Mouse (Mus musculus) CH12.LX (cell line): ENCODE results near the gene Stx12. TPM values are rescaled to one million over a fixed set of nuclear protein-coding genes. Genes with fewer than 3 reads are reported as not detected.
"Not testable (repeated sequence)": the region's sequence is repeated elsewhere in the genome, so short reads cannot be mapped to it uniquely, and the experiment has no call there.

Experiments
- DNase-seq: peaks from one replicate; pipeline ENCODE4 v3.0.0-alpha.2; 2013; ENCODE audit errors: extremely low read depth
- H3K27ac ChIP-seq: 2 replicates; pipeline ENCODE4 v1.5.1; 2012; ENCODE audit warnings: low read depth, mild to moderate bottlenecking, control low read depth, moderate library complexity; ENCODE audit not compliant: insufficient read depth
- H3K27me3 ChIP-seq: replicated peaks from 2 replicates; pipeline ENCODE3; 2012; ENCODE audit warnings: inconsistent platforms
- H3K36me3 ChIP-seq, 2 experiments: replicated peaks in 1 of 2; 2 replicates each; pipeline versions ENCODE3 to v1.6.1; 2012; ENCODE audit warnings: inconsistent platforms in 1 of 2, low read length in 1 of 2, mild to moderate bottlenecking in 1 of 2, mixed read lengths in 1 of 2, moderate library complexity in 1 of 2; ENCODE audit not compliant: control insufficient read depth in 1 of 2, insufficient read depth in 1 of 2
- H3K4me1 ChIP-seq, 2 experiments: 2 replicates each; pipeline ENCODE4 v1.6.1; 2012; ENCODE audit warnings: inconsistent platforms in 1 of 2, moderate library complexity in 1 of 2; ENCODE audit not compliant: insufficient read depth in 2 of 2, control insufficient read depth in 1 of 2
- H3K4me2 ChIP-seq: 2 replicates; pipeline ENCODE4 v1.6.1; 2012; ENCODE audit warnings: low read depth, mild to moderate bottlenecking, control low read depth; ENCODE audit not compliant: poor library complexity, insufficient read depth, severe bottlenecking
- H3K4me3 ChIP-seq, 3 experiments: fragments of 150-350 bp in 1 of 3; sonication (generic) in 1 of 3; replicated peaks in 1 of 3; 2 replicates each; pipeline versions ENCODE3 to v1.5.1; 2011 to 2012; ENCODE audit warnings: low read depth in 2 of 3, low read length in 2 of 3, mild to moderate bottlenecking in 2 of 3, moderate library complexity in 2 of 3, control low read depth in 1 of 3, improper control_type of control experiment in 1 of 3, inconsistent platforms in 1 of 3, mixed read lengths in 1 of 3; ENCODE audit not compliant: poor library complexity in 1 of 3
- H3K79me2 ChIP-seq: replicated peaks from 2 replicates; pipeline ENCODE4 v1.6.1; 2012; ENCODE audit warnings: mild to moderate bottlenecking, moderate library complexity; ENCODE audit not compliant: control insufficient read depth, poor library complexity, insufficient read depth, severe bottlenecking; ENCODE audit errors: extremely low read depth
- H3K9ac ChIP-seq: 2 replicates; pipeline ENCODE4 v1.6.1; 2012; ENCODE audit warnings: low read depth, mild to moderate bottlenecking, control low read depth, moderate library complexity; ENCODE audit not compliant: insufficient read depth
- H3K9me3 ChIP-seq: replicated peaks from 2 replicates; pipeline ENCODE3; 2012; ENCODE audit warnings: low read length, inconsistent platforms, mixed read lengths
- BHLHE40 ChIP-seq: IDR thresholded peaks from 2 replicates; pipeline ENCODE4 v1.6.1; 2011; ENCODE audit warnings: mild to moderate bottlenecking, low read depth, low read length, improper control_type of control experiment
- CHD1 ChIP-seq: IDR thresholded peaks from 2 replicates; pipeline ENCODE4 v1.6.1; 2012; ENCODE audit warnings: low read depth, low read length, improper control_type of control experiment, inconsistent platforms
- CHD2 ChIP-seq: IDR thresholded peaks from 2 replicates; pipeline ENCODE4 v1.6.1; 2011; ENCODE audit warnings: low read length, improper control_type of control experiment
- CTCF ChIP-seq, 2 experiments: IDR thresholded peaks in 1 of 2; conservative IDR thresholded peaks in 1 of 2; 2 replicates each; pipeline ENCODE4 v1.5.1; 2011 to 2012; ENCODE audit warnings: low read depth in 2 of 2, low read length in 2 of 2, improper control_type of control experiment in 1 of 2, inconsistent platforms in 1 of 2, mild to moderate bottlenecking in 1 of 2, moderate library complexity in 1 of 2
- ELF1 ChIP-seq: IDR thresholded peaks from 2 replicates; pipeline ENCODE4 v1.6.1; 2014; ENCODE audit warnings: low read depth, mild to moderate bottlenecking, inconsistent platforms, low read length, improper control_type of control experiment
- ETS1 ChIP-seq: conservative IDR thresholded peaks from 2 replicates; pipeline ENCODE4 v1.6.1; 2012; ENCODE audit warnings: low read depth, mild to moderate bottlenecking, inconsistent platforms, low read length, improper control_type of control experiment, moderate library complexity
- HCFC1 ChIP-seq: IDR thresholded peaks from 2 replicates; pipeline ENCODE4 v1.6.1; 2012; ENCODE audit warnings: low read depth, mild to moderate bottlenecking, inconsistent platforms, low read length, improper control_type of control experiment
- JUN ChIP-seq: IDR thresholded peaks from 2 replicates; pipeline ENCODE4 v1.6.1; 2011; ENCODE audit warnings: low read depth, mild to moderate bottlenecking, low read length, improper control_type of control experiment, moderate library complexity; ENCODE audit not compliant: insufficient read depth
- JUND ChIP-seq: conservative IDR thresholded peaks from 2 replicates; pipeline ENCODE4 v1.6.1; 2011; ENCODE audit warnings: low read depth, low read length, improper control_type of control experiment
- KAT2A ChIP-seq: IDR thresholded peaks from 2 replicates; pipeline ENCODE4 v1.6.1; 2012; ENCODE audit warnings: low read length, improper control_type of control experiment, inconsistent platforms; ENCODE audit not compliant: insufficient replicate concordance
- MAFK ChIP-seq: IDR thresholded peaks from 2 replicates; pipeline ENCODE4 v1.6.1; 2011; ENCODE audit warnings: low read length, improper control_type of control experiment; ENCODE audit not compliant: insufficient replicate concordance
- MAX ChIP-seq: IDR thresholded peaks from 2 replicates; pipeline ENCODE4 v1.6.1; 2011; ENCODE audit warnings: low read length, improper control_type of control experiment
- MEF2A ChIP-seq: IDR thresholded peaks from 2 replicates; pipeline ENCODE4 v1.6.1; 2014; ENCODE audit warnings: low read depth, mild to moderate bottlenecking, inconsistent platforms, low read length, improper control_type of control experiment, borderline replicate concordance
- MXI1 ChIP-seq: IDR thresholded peaks from 2 replicates; pipeline ENCODE4 v1.6.1; 2011; ENCODE audit warnings: mild to moderate bottlenecking, low read depth, low read length, improper control_type of control experiment
- NELFE ChIP-seq: IDR thresholded peaks from 2 replicates; pipeline ENCODE4 v1.6.1; 2011; ENCODE audit warnings: low read depth, low read length, improper control_type of control experiment
- NRF1 ChIP-seq: IDR thresholded peaks from 2 replicates; pipeline ENCODE4 v1.6.1; 2014; ENCODE audit warnings: low read depth, mild to moderate bottlenecking, inconsistent platforms, low read length, improper control_type of control experiment, moderate library complexity
- POLR2A ChIP-seq: IDR thresholded peaks from 2 replicates; pipeline ENCODE4 v1.6.1; 2011; ENCODE audit warnings: low read depth, mild to moderate bottlenecking, improper control_type of control experiment, low read length
- POLR2AphosphoS2 ChIP-seq: IDR thresholded peaks from 2 replicates; pipeline ENCODE4 v1.6.1; 2011; ENCODE audit warnings: low read depth, low read length, improper control_type of control experiment
- RAD21 ChIP-seq: IDR thresholded peaks from 2 replicates; pipeline ENCODE4 v1.6.1; 2011; ENCODE audit warnings: low read depth, mild to moderate bottlenecking, low read length, improper control_type of control experiment, moderate library complexity
- SIN3A ChIP-seq: IDR thresholded peaks from 2 replicates; pipeline ENCODE4 v1.6.1; 2012; ENCODE audit warnings: low read length, improper control_type of control experiment, inconsistent platforms
- TBP ChIP-seq: conservative IDR thresholded peaks from 2 replicates; pipeline ENCODE4 v1.6.1; 2011; ENCODE audit warnings: low read depth, low read length, improper control_type of control experiment
- TCF12 ChIP-seq: IDR thresholded peaks from 2 replicates; pipeline ENCODE4 v1.6.1; 2014; ENCODE audit warnings: low read depth, mild to moderate bottlenecking, inconsistent platforms, low read length, improper control_type of control experiment
- UBTF ChIP-seq: IDR thresholded peaks from 2 replicates; pipeline ENCODE4 v1.6.1; 2012; ENCODE audit warnings: low read depth, mild to moderate bottlenecking, inconsistent platforms, low read length, improper control_type of control experiment, moderate library complexity
- USF1 ChIP-seq: IDR thresholded peaks from 2 replicates; pipeline ENCODE4 v1.6.1; 2014; ENCODE audit warnings: low read depth, mild to moderate bottlenecking, inconsistent platforms, low read length, improper control_type of control experiment
- USF2 ChIP-seq: conservative IDR thresholded peaks from 2 replicates; pipeline ENCODE4 v1.6.1; 2011; ENCODE audit warnings: low read depth, low read length, improper control_type of control experiment
- ZC3H11A ChIP-seq: IDR thresholded peaks from 2 replicates; pipeline ENCODE4 v1.6.1; 2012; ENCODE audit warnings: low read depth, mild to moderate bottlenecking, inconsistent platforms, low read length, improper control_type of control experiment
- ZKSCAN1 ChIP-seq: IDR thresholded peaks from 2 replicates; pipeline ENCODE4 v1.6.1; 2012; ENCODE audit warnings: low read depth, inconsistent platforms, low read length, improper control_type of control experiment, borderline replicate concordance
- ZMIZ1 ChIP-seq: IDR thresholded peaks from 2 replicates; pipeline ENCODE4 v1.6.1; 2012; ENCODE audit warnings: low read depth, mild to moderate bottlenecking, inconsistent platforms, low read length, improper control_type of control experiment
- dilution Hi-C: fragments of 300-500 bp; cut with MboI; formaldehyde crosslinking; loops from 2 replicates; pipeline ENCODE4 v1.14.3; 2020; ENCODE audit warnings: low sequenced_read_pairs; ENCODE audit not compliant: extremely low pct_unique_long_range_greater_than_20kb, extremely low pct_ligation_motif_present
- in situ Hi-C: fragments of 300-500 bp; cut with MboI; formaldehyde crosslinking; loops from 3 replicates; pipeline ENCODE4 v1.14.3; 2019; ENCODE audit warnings: low sequenced_read_pairs, low pct_ligation_motif_present, low pct_unique_long_range_greater_than_20kb, mixed read lengths
- polyA plus RNA-seq: library from polyadenylated mRNA; unstranded; fragments of >175 nt; gene quantifications from 2 replicates; pipeline ENCODE4 v1.2.1, GENCODE M21; 2012; ENCODE audit warnings: low read depth; ENCODE audit not compliant: insufficient read length
- total RNA-seq, 2 experiments: library from RNA; depleted of rRNA; stranded (reverse); fragments of 300-350 nt in 1 of 2; fragments of >200 nt in 1 of 2; gene quantifications; 2 replicates each; pipeline ENCODE4 v1.2.3; 2012 to 2014

Gene Stx12
- total and polyA plus RNA-seq, 3 experiments: 14.5 to 17.3 (median 15.7) TPM

DNA sequence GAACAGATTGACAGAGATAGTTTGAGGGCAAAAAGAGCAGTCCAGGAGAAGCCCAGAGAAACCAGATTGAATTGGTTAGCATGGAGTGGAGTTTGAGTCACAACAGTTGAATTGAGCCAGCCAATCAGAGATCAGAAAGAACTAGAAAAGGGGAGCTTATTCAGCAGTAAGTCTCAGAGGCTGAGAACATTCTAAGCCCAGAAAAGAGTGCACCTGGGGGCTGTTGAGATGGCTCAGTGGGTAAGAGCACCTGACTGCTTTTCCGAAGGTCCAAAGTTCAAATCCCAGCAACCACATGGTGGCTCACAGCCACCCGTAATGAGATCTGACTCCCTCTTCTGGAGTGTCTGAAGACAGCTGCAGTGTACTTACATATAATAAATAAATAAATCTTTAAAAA is 42.2 kb upstream of the Stx12 start:
- H3K9me3 ChIP-seq, dilution Hi-C loops, DNase-seq, H3K9ac ChIP-seq, H3K4me2 ChIP-seq, H3K4me3 ChIP-seq, H3K36me3 ChIP-seq: not testable (repeated sequence)
- peaks cover 17% of the 10 kb centered on the region for H3K27me3 ChIP-seq
- TF ChIP-seq TBP: peak; percentile 70
- TF ChIP-seq, all 38 proteins: peak for 1; not testable (repeated sequence) for 37
- in situ Hi-C loops: loop anchor here (5.0 kb wide), 1 partner anchor 99 kb away; no protein-coding TSS in a partner anchor
- H3K27ac ChIP-seq, H3K79me2 ChIP-seq: not testable (repeated sequence)
- peaks cover 0 to 13% of the 10 kb centered on the region in 2 experiments; a peak in 2 of 4 replicates for H3K4me1 ChIP-seq

DNA sequence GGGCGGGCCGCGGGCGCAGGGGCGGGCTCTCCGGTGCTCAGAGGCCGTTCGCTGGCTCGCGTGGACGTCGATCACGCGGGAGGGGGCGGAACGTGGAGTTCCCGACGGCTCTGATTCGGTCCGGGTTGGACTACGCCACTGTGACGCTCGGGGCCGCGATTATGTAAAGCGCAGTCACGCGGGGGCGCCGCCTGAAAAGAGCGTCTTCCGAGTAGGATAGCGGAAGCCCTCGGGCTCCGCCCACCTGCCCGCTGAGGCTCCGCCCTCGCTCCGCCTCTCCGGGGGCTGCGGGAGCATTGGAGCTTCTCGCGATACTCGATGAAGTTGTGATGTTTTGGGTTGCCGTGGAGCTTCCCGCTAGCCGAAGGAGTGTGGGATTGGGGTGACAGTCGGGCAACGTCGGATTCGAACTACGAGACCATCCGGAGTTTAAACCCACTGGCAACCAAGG is 38.3 kb upstream of the Stx12 start, which contains the start of gene Fam76a:
TSS of gene Fam76a (minus strand) at position 1 of the 451 bp plus-strand sequence.
- in situ Hi-C loops (no loop called here), dilution Hi-C loops (no loop called here)
- no peaks in the 10 kb centered on the region for H3K79me2 ChIP-seq
- H3K9ac ChIP-seq: peak within 1 kb of the TSS; percentile 95
- H3K27ac ChIP-seq: peak within 1 kb of the TSS; percentile 52
- peaks cover 0 to 11% of the 10 kb centered on the region in 2 experiments; a peak in 2 of 4 replicates for H3K4me1 ChIP-seq
- DNase-seq: peak; percentile 99
- peaks cover 13% of the 10 kb centered on the region for H3K27me3 ChIP-seq
- peaks cover 0 to 8% of the 10 kb centered on the region in 2 experiments for H3K36me3 ChIP-seq
- TF ChIP-seq ETS1 (peak; percentile 27; the same call in 1 of the 2 replicates), CTCF (conservative IDR thresholded peaks at IDR 0.05 in 1 of 2, IDR thresholded peaks at IDR 0.05 in 1 of 2; ENCODE audit: low read depth in 2 of 2, low read length in 2 of 2) (no peak), NELFE (peak; percentile 89), HCFC1 (peak; percentile 73), CHD1 (no peak), ZC3H11A (no peak), BHLHE40 (peak; percentile 89), KAT2A (0 out of 2 replicates have a peak, but pooled peaks have one; percentile 5), ELF1 (peak; percentile 96), CHD2 (peak; percentile 100), UBTF (no peak), MAFK (no peak), MXI1 (peak; percentile 82), MAX (peak; percentile 30; the same call in 1 of the 2 replicates), ZMIZ1 (no peak), JUND (no peak), USF2 (peak; percentile 52; the same call in 1 of the 2 replicates), POLR2AphosphoS2 (0 out of 2 replicates have a peak, but pooled peaks have one; percentile 68), POLR2A (peak; percentile 95), TBP (peak; percentile 47), ZKSCAN1 (no peak), NRF1 (0 out of 2 replicates have a peak, but pooled peaks have one; percentile 17), MEF2A (peak; percentile 31; the same call in 1 of the 2 replicates), TCF12 (peak; percentile 72), USF1 (peak; percentile 78), RAD21 (no peak), JUN (no peak), SIN3A (peak; percentile 19)
- H3K4me3 ChIP-seq: peak within 1 kb of the TSS; percentile 89 to 98 (median 90)
- no peaks in the 10 kb centered on the region for H3K9me3 ChIP-seq
- peak within 1 kb of the TSS; percentile 96 for H3K4me2 ChIP-seq
